Mouse (Mus musculus): ENCODE measurements around the gene Car3. TPM values are rescaled to one million over a fixed set of nuclear protein-coding genes. Genes with fewer than 3 reads are reported as not detected.

The Car3 gene
- polyA plus RNA-seq, 1 experiment, result 1.7 TPM

- no peak for TF ChIP-seq CTCF (IDR thresholded peaks at IDR 0.05; ENCODE audit: borderline replicate concordance, extremely low read depth, insufficient read depth, insufficient read length)
- TF ChIP-seq POLR2A (IDR thresholded peaks at IDR 0.05; ENCODE audit: borderline replicate concordance, extremely low read depth, insufficient read depth, insufficient read length, poor library complexity, severe bottlenecking), result no peak
- DNase-seq (ENCODE audit: low read depth), result no peak
These were observed 14.1 kb downstream of the Car3 start for GRCm38 (mm10) chr3:14877251-14877909.

GRCm38 (mm10) chr3:14878749-14879223 lies 15.5 kb downstream of the Car3 start:
- TF ChIP-seq CTCF (IDR thresholded peaks at IDR 0.05; ENCODE audit: borderline replicate concordance, extremely low read depth, insufficient read depth, insufficient read length) (no peak), POLR2A (IDR thresholded peaks at IDR 0.05; ENCODE audit: borderline replicate concordance, extremely low read depth, insufficient read depth, insufficient read length, poor library complexity, severe bottlenecking) (no peak)
- no peak for DNase-seq (ENCODE audit: low read depth)

- TF ChIP-seq CTCF (IDR thresholded peaks at IDR 0.05; ENCODE audit: borderline replicate concordance, extremely low read depth, insufficient read depth, insufficient read length) (no peak), POLR2A (IDR thresholded peaks at IDR 0.05; ENCODE audit: borderline replicate concordance, extremely low read depth, insufficient read depth, insufficient read length, poor library complexity, severe bottlenecking) (no peak)
- no peak for DNase-seq (ENCODE audit: low read depth)
These were observed 16.0 kb downstream of the Car3 start for GRCm38 (mm10) chr3:14879293-14879692.

- DNase-seq (ENCODE audit: low read depth), result no peak
- TF ChIP-seq CTCF (IDR thresholded peaks at IDR 0.05; ENCODE audit: borderline replicate concordance, extremely low read depth, insufficient read depth, insufficient read length) (no peak), POLR2A (IDR thresholded peaks at IDR 0.05; ENCODE audit: borderline replicate concordance, extremely low read depth, insufficient read depth, insufficient read length, poor library complexity, severe bottlenecking) (no peak)
These were observed 17.0 kb downstream of the Car3 start for GRCm38 (mm10) chr3:14880277-14880676.

GRCm38 (mm10) chr3:14882005-14882404 lies 18.7 kb downstream of the Car3 start:
- DNase-seq (ENCODE audit: low read depth), result no peak

GRCm38 (mm10) chr3:14882756-14883155 lies 19.4 kb downstream of the Car3 start:
- TF ChIP-seq POLR2A (IDR thresholded peaks at IDR 0.05; ENCODE audit: borderline replicate concordance, extremely low read depth, insufficient read depth, insufficient read length, poor library complexity, severe bottlenecking) (no peak), CTCF (IDR thresholded peaks at IDR 0.05; ENCODE audit: borderline replicate concordance, extremely low read depth, insufficient read depth, insufficient read length) (no peak)
- DNase-seq (ENCODE audit: low read depth), result no peak

More at GRCm38 (mm10) chr3:14882005-14882404, 18.7 kb downstream of the Car3 start:
- TF ChIP-seq CTCF (IDR thresholded peaks at IDR 0.05; ENCODE audit: borderline replicate concordance, extremely low read depth, insufficient read depth, insufficient read length) (no peak), POLR2A (IDR thresholded peaks at IDR 0.05; ENCODE audit: borderline replicate concordance, extremely low read depth, insufficient read depth, insufficient read length, poor library complexity, severe bottlenecking) (no peak)

GRCm38 (mm10) chr3:14884826-14885225 lies 21.5 kb downstream of the Car3 start:
- DNase-seq (ENCODE audit: low read depth), result no peak
- TF ChIP-seq POLR2A (IDR thresholded peaks at IDR 0.05; ENCODE audit: borderline replicate concordance, extremely low read depth, insufficient read depth, insufficient read length, poor library complexity, severe bottlenecking) (no peak), CTCF (IDR thresholded peaks at IDR 0.05; ENCODE audit: borderline replicate concordance, extremely low read depth, insufficient read depth, insufficient read length) (no peak)

GRCm38 (mm10) chr3:14886102-14887098 lies 23.1 kb downstream of the Car3 start, which contains the start of gene Car2:
TSS of gene Car2 (plus strand) at chr3:14886273.
- peak; percentile 84 for DNase-seq (ENCODE audit: low read depth)
- no peak for TF ChIP-seq POLR2A (IDR thresholded peaks at IDR 0.05; ENCODE audit: borderline replicate concordance, extremely low read depth, insufficient read depth, insufficient read length, poor library complexity, severe bottlenecking)
- peak; percentile 35; the same call in 1 of the 2 replicates for TF ChIP-seq CTCF (IDR thresholded peaks at IDR 0.05; ENCODE audit: borderline replicate concordance, extremely low read depth, insufficient read depth, insufficient read length)

GRCm38 (mm10) chr3:14887134-14887666 lies 23.9 kb downstream of the Car3 start:
- no peak for DNase-seq (ENCODE audit: low read depth)
- no peak for TF ChIP-seq CTCF (IDR thresholded peaks at IDR 0.05; ENCODE audit: borderline replicate concordance, extremely low read depth, insufficient read depth, insufficient read length)
- no peak for TF ChIP-seq POLR2A (IDR thresholded peaks at IDR 0.05; ENCODE audit: borderline replicate concordance, extremely low read depth, insufficient read depth, insufficient read length, poor library complexity, severe bottlenecking)

GRCm38 (mm10) chr3:14887686-14888295 lies 24.5 kb downstream of the Car3 start:
- TF ChIP-seq CTCF (IDR thresholded peaks at IDR 0.05; ENCODE audit: borderline replicate concordance, extremely low read depth, insufficient read depth, insufficient read length), result no peak
- no peak for TF ChIP-seq POLR2A (IDR thresholded peaks at IDR 0.05; ENCODE audit: borderline replicate concordance, extremely low read depth, insufficient read depth, insufficient read length, poor library complexity, severe bottlenecking)
- DNase-seq (ENCODE audit: low read depth), result no peak
